Mouse (Mus musculus) stomach, embryonic 14.5 days (tissue): ENCODE data around the gene Gm10260. TPM values are rescaled to one million over a fixed set of nuclear protein-coding genes. Genes with fewer than 3 reads are reported as not detected.

Experiments
- ATAC-seq: fragments of 200-750 bp; cut with Nextera tagmentation; 2 replicates; pipeline ENCODE4 v1.8.0; 2017; ENCODE audit warnings: low read depth, moderate TSS enrichment; ENCODE audit not compliant: insufficient number of reproducible peaks, insufficient read depth, low FRiP score
- H3K27ac ChIP-seq: fragments of 300-500 bp; sonication (generic); 2 replicates; pipeline ENCODE4 v1.5.1; 2014; ENCODE audit warnings: mild to moderate bottlenecking, low read length, moderate library complexity, mixed read lengths
- H3K27me3 ChIP-seq: fragments of 300-500 bp; sonication (generic); 2 replicates; pipeline ENCODE4 v1.6.1; 2014; ENCODE audit warnings: low read length, control low read depth, mixed read lengths; ENCODE audit not compliant: control insufficient read depth, insufficient read depth
- H3K36me3 ChIP-seq: fragments of 300-500 bp; sonication (generic); 2 replicates; pipeline ENCODE4 v1.6.1; 2014; ENCODE audit warnings: mild to moderate bottlenecking, control low read depth, low read length, moderate library complexity, mixed read lengths; ENCODE audit not compliant: control insufficient read depth, insufficient read depth
- H3K4me1 ChIP-seq: fragments of 300-500 bp; sonication (generic); 2 replicates; pipeline ENCODE4 v1.6.1; 2014; ENCODE audit warnings: low read length, control low read depth, mixed read lengths; ENCODE audit not compliant: control insufficient read depth, insufficient read depth
- H3K4me2 ChIP-seq: fragments of 300-500 bp; sonication (generic); replicated peaks from 2 replicates; pipeline ENCODE4 v1.6.1; 2014; ENCODE audit warnings: low read depth, low read length, control low read depth
- H3K4me3 ChIP-seq: fragments of 300-500 bp; sonication (generic); 2 replicates; pipeline ENCODE4 v1.5.1; 2014; ENCODE audit warnings: low read depth, low read length, control low read depth
- H3K9ac ChIP-seq: fragments of 300-500 bp; sonication (generic); replicated peaks from 2 replicates; pipeline ENCODE4 v1.6.1; 2014; ENCODE audit warnings: low read depth, mild to moderate bottlenecking, control low read depth, low read length, moderate library complexity, mixed read lengths
- H3K9me3 ChIP-seq: fragments of 300-500 bp; sonication (generic); 2 replicates; pipeline ENCODE4 v1.6.1; 2016; ENCODE audit warnings: low read depth, low read length, control low read depth; ENCODE audit not compliant: control insufficient read depth
- WGBS: fragments of 180-500 bp; shearing (Covaris S2); extraction: QIAGEN DNeasy Blood & Tissue Kit; methylation state at CpG from one replicate; pipeline ENCODE4 v1.1.7; 2014; 5-methylcytosine and 5-hydroxymethylcytosine counted together
- polyA plus RNA-seq: library from polyadenylated mRNA; unstranded; fragments of >200 nt; fragmentation: Nextera tagmentation; extraction: Ambion mirVana; gene quantifications from 2 replicates; pipeline ENCODE4 v1.2.1, GENCODE M21; 2014

Gm10260 gene
- polyA plus RNA-seq: 3.6 and 4.7 TPM in 2 replicates

- ATAC-seq: no peak
Observed at GRCm38 (mm10) chr13:97760532-97760931, at the start of gene Gm10260. Gm10260 (minus strand) TSS chr13:97760632.

GRCm38 (mm10) chr13:97809828-97810227 is 49.4 kb upstream of the Gm10260 start:
- H3K9ac ChIP-seq: no peak overlapping the region
- no peak overlapping the region for H3K4me2 ChIP-seq
- H3K27me3 ChIP-seq: no peaks in the 10 kb centered on the region
- no peak for ATAC-seq
- H3K4me3 ChIP-seq: no peak overlapping the region
- no peak overlapping the region for H3K27ac ChIP-seq
- 73% methylated on average over 4 of the region's 4 CpGs for WGBS
- no peaks in the 10 kb centered on the region for H3K4me1 ChIP-seq
- H3K36me3 ChIP-seq: no peaks in the 10 kb centered on the region
- no peaks in the 10 kb centered on the region for H3K9me3 ChIP-seq

More at GRCm38 (mm10) chr13:97760532-97760931, at the start of gene Gm10260:
- Histone ChIP-seq H3K36me3 (no peaks in the 10 kb centered on the region), H3K9me3 (no peaks in the 10 kb centered on the region), H3K9ac (no peak within 1 kb of the TSS), H3K4me1 (peaks cover 7% of the 10 kb centered on the region), H3K4me2 (no peak within 1 kb of the TSS), H3K27ac (no peak within 1 kb of the TSS), H3K4me3 (no peak within 1 kb of the TSS), H3K27me3 (no peaks in the 10 kb centered on the region)
- WGBS: 97% methylated on average over 10 of the region's 11 CpGs

- 83% methylated on average over 9 of the region's 9 CpGs for WGBS
- Histone ChIP-seq H3K27me3 (no peaks in the 10 kb centered on the region), H3K9me3 (no peaks in the 10 kb centered on the region), H3K4me3 (no peak overlapping the region), H3K9ac (no peak overlapping the region), H3K4me2 (no peak overlapping the region), H3K4me1 (no peaks in the 10 kb centered on the region), H3K27ac (no peak overlapping the region), H3K36me3 (no peaks in the 10 kb centered on the region)
- no peak for ATAC-seq
Observed at GRCm38 (mm10) chr13:97805907-97806306, 45.5 kb upstream of the Gm10260 start.

GRCm38 (mm10) chr13:97802386-97802785 is 42.0 kb upstream of the Gm10260 start:
- no peak for ATAC-seq
- H3K27me3 ChIP-seq: no peaks in the 10 kb centered on the region
- 54% methylated on average over 4 of the region's 4 CpGs for WGBS
- no peak overlapping the region for H3K9ac ChIP-seq
- H3K4me3 ChIP-seq: no peak overlapping the region
- H3K4me2 ChIP-seq: no peak overlapping the region
- H3K27ac ChIP-seq: no peak overlapping the region
- H3K9me3 ChIP-seq: no peaks in the 10 kb centered on the region
- H3K36me3 ChIP-seq: no peaks in the 10 kb centered on the region
- H3K4me1 ChIP-seq: no peaks in the 10 kb centered on the region

GRCm38 (mm10) chr13:97797462-97797861 is 37.0 kb upstream of the Gm10260 start:
- Histone ChIP-seq H3K4me3 (no peak overlapping the region), H3K27ac (no peak overlapping the region), H3K36me3 (no peaks in the 10 kb centered on the region), H3K4me2 (no peak overlapping the region), H3K27me3 (no peaks in the 10 kb centered on the region), H3K4me1 (no peaks in the 10 kb centered on the region), H3K9ac (no peak overlapping the region), H3K9me3 (no peaks in the 10 kb centered on the region)
- ATAC-seq: no peak
- WGBS: 59% methylated on average over 5 of the region's 5 CpGs

GRCm38 (mm10) chr13:97794780-97795179 is 34.3 kb upstream of the Gm10260 start:
- H3K27me3 ChIP-seq: no peaks in the 10 kb centered on the region
- H3K9ac ChIP-seq: no peak overlapping the region
- H3K36me3 ChIP-seq: no peaks in the 10 kb centered on the region
- no peak overlapping the region for H3K4me2 ChIP-seq
- ATAC-seq: no peak
- 56% methylated on average over 1 of the region's 1 CpGs for WGBS
- no peaks in the 10 kb centered on the region for H3K4me1 ChIP-seq
- H3K9me3 ChIP-seq: no peaks in the 10 kb centered on the region
- H3K4me3 ChIP-seq: no peak overlapping the region
- no peak overlapping the region for H3K27ac ChIP-seq

GRCm38 (mm10) chr13:97793932-97794331 is 33.5 kb upstream of the Gm10260 start:
- no peak for ATAC-seq
- no peak overlapping the region for H3K9ac ChIP-seq
- no peaks in the 10 kb centered on the region for H3K27me3 ChIP-seq
- no peak overlapping the region for H3K4me2 ChIP-seq
- 41% methylated on average over 1 of the region's 1 CpGs for WGBS
- no peak overlapping the region for H3K27ac ChIP-seq
- H3K4me3 ChIP-seq: no peak overlapping the region
- H3K9me3 ChIP-seq: no peaks in the 10 kb centered on the region
- no peaks in the 10 kb centered on the region for H3K4me1 ChIP-seq
- no peaks in the 10 kb centered on the region for H3K36me3 ChIP-seq

GRCm38 (mm10) chr13:97791664-97792063 is 31.2 kb upstream of the Gm10260 start:
- WGBS: 57% methylated on average over 6 of the region's 6 CpGs
- H3K27me3 ChIP-seq: no peaks in the 10 kb centered on the region

GRCm38 (mm10) chr13:97789782-97790450 is 29.5 kb upstream of the Gm10260 start:
- Histone ChIP-seq H3K4me2 (no peak overlapping the region), H3K4me1 (peaks cover 7% of the 10 kb centered on the region; the same call in 1 of the 2 replicates), H3K4me3 (no peak overlapping the region), H3K27ac (no peak overlapping the region), H3K9me3 (no peaks in the 10 kb centered on the region), H3K36me3 (no peaks in the 10 kb centered on the region), H3K27me3 (no peaks in the 10 kb centered on the region), H3K9ac (no peak overlapping the region)
- no peak for ATAC-seq
- 72% methylated on average over 12 of the region's 12 CpGs for WGBS

More at GRCm38 (mm10) chr13:97791664-97792063, 31.2 kb upstream of the Gm10260 start:
- H3K9me3 ChIP-seq: no peaks in the 10 kb centered on the region
- no peaks in the 10 kb centered on the region for H3K36me3 ChIP-seq
- H3K4me3 ChIP-seq: no peak overlapping the region
- H3K27ac ChIP-seq: no peak overlapping the region
- ATAC-seq: no peak
- no peaks in the 10 kb centered on the region for H3K4me1 ChIP-seq
- H3K9ac ChIP-seq: no peak overlapping the region
- no peak overlapping the region for H3K4me2 ChIP-seq
